Mouse (Mus musculus): ENCODE data around the gene Rangap1. TPM values are rescaled to one million over a fixed set of nuclear protein-coding genes. Genes with fewer than 3 reads are reported as not detected.

Gene Rangap1
- 64.4 TPM for polyA plus RNA-seq (2017; shearing (Covaris generic))

DNA sequence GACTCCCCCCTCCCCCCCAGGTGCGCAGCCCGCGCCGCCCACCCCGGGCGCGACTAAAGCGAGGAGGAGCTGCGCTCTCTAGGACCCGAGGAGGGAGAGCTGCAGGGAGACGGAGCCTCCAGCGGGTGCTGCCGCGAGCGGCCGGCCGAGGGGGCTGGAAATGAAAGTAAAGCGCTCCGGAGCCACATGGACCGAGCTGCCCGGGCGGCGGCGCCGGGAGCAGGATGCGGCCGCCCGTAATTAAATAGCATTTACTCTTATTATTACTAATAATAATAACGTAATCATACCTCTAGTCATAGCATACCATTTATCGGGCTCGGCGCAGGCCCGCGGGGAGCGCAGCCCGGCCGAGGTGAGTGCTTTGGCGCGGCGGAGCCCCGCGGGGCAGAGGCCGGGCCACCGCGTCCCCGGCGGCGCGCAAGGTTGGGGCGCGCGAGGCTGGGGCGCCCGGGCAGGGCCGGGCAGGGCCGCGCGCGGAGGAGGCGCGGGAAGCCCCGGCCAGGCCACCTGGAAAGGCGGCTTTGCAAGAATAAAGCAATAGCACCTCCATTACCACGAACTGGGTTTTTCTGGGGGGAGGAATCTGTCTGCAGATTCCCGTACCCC is at the start of gene Rangap1, which contains the start of gene Zc3h7b:
Gene Rangap1 (minus strand): TSS at position 539 of the 609 bp plus-strand sequence.
Gene Zc3h7b (plus strand): TSS at position 66 of the 609 bp plus-strand sequence.

DNA sequence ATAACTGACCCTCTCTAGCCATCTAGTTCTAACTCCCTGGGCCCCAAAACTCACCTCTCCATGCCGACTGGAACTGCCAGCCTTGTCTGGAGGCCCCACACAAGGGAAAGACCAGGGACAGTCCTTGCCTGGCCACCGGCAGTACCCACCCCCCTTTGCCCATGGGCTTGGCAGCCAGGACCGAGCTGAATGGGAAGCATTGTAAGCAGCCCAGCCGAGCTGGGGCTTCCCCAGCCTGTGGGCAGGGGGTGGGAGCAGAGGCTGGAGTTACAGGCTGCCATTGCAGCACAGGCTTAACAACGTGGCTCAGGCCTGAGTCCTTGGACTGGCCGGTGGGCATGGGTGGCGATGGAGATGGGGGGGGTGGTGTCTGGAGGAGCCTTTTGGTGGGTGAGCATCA is 48.2 kb downstream of the Rangap1 start, which contains the start of gene Chadl:
Gene Chadl (minus strand): TSS at position 113 of the 400 bp plus-strand sequence.

DNA sequence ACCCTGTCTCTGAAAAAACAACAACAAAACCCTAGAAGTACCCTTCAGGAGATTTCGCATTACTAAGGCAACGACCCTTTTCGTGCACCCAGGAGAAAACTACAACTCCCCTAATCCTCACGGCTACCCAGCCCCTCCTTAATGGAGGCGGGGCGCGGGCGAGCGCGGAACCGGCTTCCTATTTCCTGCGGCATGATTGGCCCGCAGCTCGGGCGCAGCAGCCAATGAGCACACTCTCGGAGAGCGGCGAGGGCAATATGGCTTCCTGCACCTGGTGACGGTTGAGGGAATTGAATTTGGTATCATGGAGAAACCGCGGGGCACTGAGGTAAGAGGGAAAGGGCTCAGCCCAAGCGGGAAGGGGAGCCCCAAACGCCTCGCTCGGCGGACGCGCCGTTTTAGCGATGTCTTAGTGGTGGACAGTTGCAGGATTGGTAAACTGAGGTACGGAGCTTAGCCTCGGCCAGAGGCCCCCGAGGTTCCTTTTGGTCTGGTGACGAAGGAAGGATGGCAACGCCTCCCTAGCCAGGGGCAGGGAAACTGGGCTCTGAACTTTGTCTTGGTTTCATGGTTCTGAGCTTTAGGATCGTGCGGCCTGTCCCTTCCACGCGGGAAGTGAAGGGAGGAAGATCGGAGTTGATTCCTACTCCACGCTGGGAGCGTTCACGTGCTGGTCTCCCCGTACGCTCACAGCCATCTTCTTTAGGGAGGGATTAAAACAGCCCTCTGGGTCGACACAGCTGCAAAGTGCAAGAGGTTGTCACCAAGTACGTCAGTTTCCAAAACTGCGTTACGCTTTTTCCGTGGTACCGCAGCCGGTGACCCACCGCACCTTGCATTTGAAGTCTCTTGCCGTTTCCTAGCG is 81.4 kb downstream of the Rangap1 start, which contains the start of gene L3mbtl2:
Gene L3mbtl2 (plus strand): TSS at position 193 of the 865 bp plus-strand sequence.

Other genes starting within 250 kb of the Rangap1 start
- gene Ep300, start 160.2 kb downstream of the Rangap1 start, polyA plus RNA-seq (2017; shearing (Covaris generic)) = 47.3 TPM
- 23.6 TPM for gene L3mbtl2, start 81.6 kb downstream of the Rangap1 start, polyA plus RNA-seq (2017; shearing (Covaris generic))
- 0.26 TPM for gene Chadl, start 48.2 kb downstream of the Rangap1 start, polyA plus RNA-seq (2017; shearing (Covaris generic))
- 6.3 TPM for gene Zc3h7b, start 473 bp downstream of the Rangap1 start, polyA plus RNA-seq (2017; shearing (Covaris generic))
- 30.6 TPM for gene Tef, start 56.9 kb upstream of the Rangap1 start, polyA plus RNA-seq (2017; shearing (Covaris generic))
- gene Tob2, start 113.3 kb upstream of the Rangap1 start, polyA plus RNA-seq (2017; shearing (Covaris generic)) = 535 TPM
- gene Phf5a, start 126.4 kb upstream of the Rangap1 start, polyA plus RNA-seq (2017; shearing (Covaris generic)) = 75.8 TPM
- gene Aco2, start 126.8 kb upstream of the Rangap1 start, polyA plus RNA-seq (2017; shearing (Covaris generic)) = 115 TPM
- gene Polr3h, start 180.7 kb upstream of the Rangap1 start, polyA plus RNA-seq (2017; shearing (Covaris generic)) = 32.1 TPM
- not detected for gene Csdc2, start 191.2 kb upstream of the Rangap1 start, polyA plus RNA-seq (2017; shearing (Covaris generic))
- 7.9 TPM for gene Pmm1, start 215.4 kb upstream of the Rangap1 start, polyA plus RNA-seq (2017; shearing (Covaris generic))
- not detected for gene 1700029P11Rik, start 235.0 kb upstream of the Rangap1 start, polyA plus RNA-seq (2017; shearing (Covaris generic))
- 36.4 TPM for gene Xrcc6, start 242.3 kb upstream of the Rangap1 start, polyA plus RNA-seq (2017; shearing (Covaris generic))